Mouse (Mus musculus) stomach, embryonic 15.5 days (tissue): ENCODE measurements around the gene Rbm24. TPM values are rescaled to one million over a fixed set of nuclear protein-coding genes. Genes with fewer than 3 reads are reported as not detected.

Experiments
- polyA plus RNA-seq: library from polyadenylated mRNA; unstranded; fragments of >200 nt; fragmentation: Nextera tagmentation; extraction: Ambion mirVana; gene quantifications from 2 replicates; pipeline ENCODE4 v1.2.1, GENCODE M21; 2015

The Rbm24 gene
- polyA plus RNA-seq, 1 experiment from 2014 or later = 2.3 TPM

Other genes with a start within 250 kb of the Rbm24 start
- 0.09 TPM in 1 of 2 replicates, not detected in the other for gene Stmnd1, start 144.7 kb upstream of the Rbm24 start, polyA plus RNA-seq
- gene Cap2, start 83.4 kb downstream of the Rbm24 start, polyA plus RNA-seq = 9.7 and 11.7 TPM in 2 replicates